Mouse (Mus musculus) brain, embryonic 18.5 days (tissue): ENCODE measurements at regions not wholly inside any gene's neighbourhood (a gene's known extent, or its start where the extent isn't known, plus 50 kb on each side); places are given as distances from the start of the nearest gene placed in this dataset.

Source experiments
- DNase-seq: peaks from one replicate; pipeline ENCODE4 v3.0.0-alpha.2; 2012; ENCODE audit warnings: low read depth, low spot score

GRCm38 (mm10) chr14:110013229-110013628, 741.7 kb downstream of the Slitrk6 start:
- DNase-seq: no peak

GRCm38 (mm10) chr14:110007159-110007558, 747.8 kb downstream of the Slitrk6 start:
- no peak for DNase-seq

- no peak for DNase-seq
Observed at GRCm38 (mm10) chr14:109985026-109985425, 769.9 kb downstream of the Slitrk6 start.

- DNase-seq: no peak
Observed at GRCm38 (mm10) chr14:109958008-109958407, 796.9 kb downstream of the Slitrk6 start.

GRCm38 (mm10) chr14:109941944-109942343, 813.0 kb downstream of the Slitrk6 start:
- DNase-seq: no peak

GRCm38 (mm10) chr14:109941162-109941561, 813.8 kb downstream of the Slitrk6 start:
- DNase-seq: no peak

GRCm38 (mm10) chr14:109937432-109937831, 817.5 kb downstream of the Slitrk6 start:
- no peak for DNase-seq

- DNase-seq: no peak
Observed at GRCm38 (mm10) chr14:109928977-109929376, 826.0 kb downstream of the Slitrk6 start.

GRCm38 (mm10) chr14:109891896-109892165, 863.1 kb downstream of the Slitrk6 start:
- DNase-seq: no peak

- DNase-seq: no peak
Observed at GRCm38 (mm10) chr14:109891151-109891895, 863.6 kb downstream of the Slitrk6 start.

- no peak for DNase-seq
Observed at GRCm38 (mm10) chr14:109876950-109877663, 877.8 kb downstream of the Slitrk6 start.

GRCm38 (mm10) chr14:109874230-109874629, 880.7 kb downstream of the Slitrk6 start:
- DNase-seq: peak; percentile 20

GRCm38 (mm10) chr14:109840354-109841104, 914.4 kb downstream of the Slitrk6 start:
- peak; percentile 14 for DNase-seq

- DNase-seq: no peak
Observed at GRCm38 (mm10) chr14:109802522-109803126, 888.7 kb upstream of the Slitrk1 start.

- DNase-seq: no peak
Observed at GRCm38 (mm10) chr14:109772246-109772645, 858.3 kb upstream of the Slitrk1 start.

GRCm38 (mm10) chr14:109760892-109761291, 846.9 kb upstream of the Slitrk1 start:
- no peak for DNase-seq
